Mouse (Mus musculus): ENCODE measurements at regions not wholly inside any gene's neighbourhood (a gene's known extent, or its start where the extent isn't known, plus 50 kb on each side); places are given as distances from the start of the nearest gene placed in this dataset.

- TF ChIP-seq CTCF (IDR thresholded peaks at IDR 0.05; ENCODE audit: extremely low read depth, insufficient read length, insufficient replicate concordance, low read depth, low read length), result no peak
- TF ChIP-seq POLR2A (IDR thresholded peaks at IDR 0.05; ENCODE audit: low read depth, low read length), result no peak
These were observed 339.7 kb upstream of the Nr2f2 start for GRCm38 (mm10) chr7:70706281-70706680.
